Mouse (Mus musculus): ENCODE results near the gene Sox5. TPM values are rescaled to one million over a fixed set of nuclear protein-coding genes. Genes with fewer than 3 reads are reported as not detected.
A peak's percentile ranks its signal among the peaks of the same experiment; 100 is the strongest.

Gene Sox5
- polyA plus RNA-seq, 1 experiment from 2014 or later: 14.1 TPM

- Histone ChIP-seq H3K4me2 (no peak overlapping the region), H3K36me3 (no peaks in the 10 kb centered on the region), H3K4me3 (replicated peaks) (no peak overlapping the region), H3K4me1 (no peaks in the 10 kb centered on the region), H3K9ac (no peak overlapping the region), H3K27ac (no peak overlapping the region), H3K9me3 (replicated peaks) (no peaks in the 10 kb centered on the region), H3K27me3 (no peaks in the 10 kb centered on the region)
- ATAC-seq (replicated peaks; ENCODE audit: low FRiP score): no peak
- 41% methylated on average over 3 of the region's 3 CpGs for WGBS
Observed at GRCm38 (mm10) chr6:144741080-144741655, 40.6 kb downstream of the Sox5 start.

DNA sequence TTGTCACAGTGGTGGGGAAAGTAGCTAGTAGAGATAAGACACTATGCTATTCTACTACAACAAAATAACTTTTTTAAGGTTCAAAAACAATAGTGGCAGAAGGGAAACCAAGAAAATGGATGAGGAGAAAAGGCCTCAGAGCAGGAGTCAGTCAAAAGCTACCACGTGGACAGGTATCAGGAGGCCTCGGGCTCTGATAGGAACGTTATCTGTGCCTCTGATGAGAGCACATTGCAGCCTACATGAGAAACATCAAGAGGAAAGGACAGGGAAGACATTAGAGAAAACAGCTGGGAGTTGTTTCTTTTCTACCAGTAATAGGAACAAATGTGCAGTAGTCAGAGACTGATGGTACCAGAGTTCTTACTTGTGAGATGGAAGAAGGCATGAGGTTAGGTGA is 41.4 kb downstream of the Sox5 start:
- no peak overlapping the region for H3K9ac ChIP-seq
- H3K4me2 ChIP-seq: no peak overlapping the region
- H3K4me1 ChIP-seq: no peaks in the 10 kb centered on the region
- no peaks in the 10 kb centered on the region for H3K36me3 ChIP-seq
- H3K27me3 ChIP-seq: no peaks in the 10 kb centered on the region
- ATAC-seq (replicated peaks; ENCODE audit: low FRiP score): no peak
- no peaks in the 10 kb centered on the region for H3K9me3 ChIP-seq (replicated peaks)
- WGBS: 88% methylated on average over 3 of the region's 3 CpGs
- no peak overlapping the region for H3K27ac ChIP-seq
- no peak overlapping the region for H3K4me3 ChIP-seq (replicated peaks)

DNA sequence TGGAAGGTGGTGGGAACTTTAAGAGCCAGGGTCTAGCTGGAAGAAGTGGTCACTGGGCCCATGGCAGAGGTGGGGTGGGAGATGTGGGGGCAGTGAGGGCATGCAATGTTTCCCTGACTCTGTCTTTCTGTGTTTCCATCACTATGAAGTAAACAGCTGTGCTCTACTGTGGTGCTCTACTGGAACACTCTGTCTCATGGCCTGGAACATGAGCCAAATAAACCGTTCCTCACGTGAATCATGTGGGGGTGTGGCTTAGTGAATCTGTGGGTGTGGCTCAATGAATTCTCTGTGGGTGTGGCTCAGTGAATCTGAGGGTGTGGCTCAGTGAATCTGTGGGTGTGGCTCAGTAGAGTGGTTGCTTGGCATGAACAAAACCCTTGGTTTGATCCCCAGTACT is 42.0 kb downstream of the Sox5 start:
- ATAC-seq (replicated peaks; ENCODE audit: low FRiP score): no peak
- Histone ChIP-seq H3K4me1 (no peaks in the 10 kb centered on the region), H3K36me3 (no peaks in the 10 kb centered on the region), H3K9me3 (replicated peaks) (no peaks in the 10 kb centered on the region), H3K27ac (no peak overlapping the region), H3K9ac (no peak overlapping the region), H3K4me2 (no peak overlapping the region), H3K27me3 (no peaks in the 10 kb centered on the region), H3K4me3 (replicated peaks) (no peak overlapping the region)
- 90% methylated on average over 2 of the region's 2 CpGs for WGBS

DNA sequence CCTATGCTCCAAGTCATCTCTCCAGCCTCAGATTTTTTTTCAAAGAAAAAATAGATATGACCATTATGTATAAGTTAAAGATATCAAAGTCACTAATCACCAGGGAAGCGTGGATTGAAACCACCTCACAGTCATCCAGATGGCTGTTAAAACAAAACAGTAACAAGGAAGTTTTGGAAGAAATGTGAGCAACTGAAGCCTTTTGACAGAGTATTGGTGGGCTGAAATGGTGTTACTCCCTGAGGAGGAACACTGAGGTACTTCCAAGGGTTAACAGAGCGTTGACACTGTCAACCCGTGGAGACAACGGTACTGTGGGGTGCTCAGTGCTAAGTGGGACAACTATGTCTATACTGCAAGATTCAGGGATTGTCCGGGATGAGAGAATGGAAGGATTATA is 44.0 kb downstream of the Sox5 start:
- no peak overlapping the region for H3K4me2 ChIP-seq
- no peaks in the 10 kb centered on the region for H3K27me3 ChIP-seq
- no peak overlapping the region for H3K9ac ChIP-seq
- H3K36me3 ChIP-seq: no peaks in the 10 kb centered on the region
- WGBS: 85% methylated on average over 5 of the region's 5 CpGs
- H3K4me3 ChIP-seq (replicated peaks): no peak overlapping the region
- no peaks in the 10 kb centered on the region for H3K4me1 ChIP-seq
- no peak overlapping the region for H3K27ac ChIP-seq
- H3K9me3 ChIP-seq (replicated peaks): no peaks in the 10 kb centered on the region
- no peak for ATAC-seq (replicated peaks; ENCODE audit: low FRiP score)

GRCm38 (mm10) chr6:144731251-144731970 is 50.4 kb downstream of the Sox5 start:
- ATAC-seq (replicated peaks; ENCODE audit: low FRiP score): no peak
- Histone ChIP-seq H3K4me2 (no peak overlapping the region), H3K27ac (no peak overlapping the region), H3K36me3 (no peaks in the 10 kb centered on the region), H3K4me3 (replicated peaks) (no peak overlapping the region), H3K27me3 (no peaks in the 10 kb centered on the region), H3K9ac (no peak overlapping the region), H3K9me3 (replicated peaks) (no peaks in the 10 kb centered on the region), H3K4me1 (no peaks in the 10 kb centered on the region)
- 77% methylated on average over 10 of the region's 10 CpGs for WGBS

DNA sequence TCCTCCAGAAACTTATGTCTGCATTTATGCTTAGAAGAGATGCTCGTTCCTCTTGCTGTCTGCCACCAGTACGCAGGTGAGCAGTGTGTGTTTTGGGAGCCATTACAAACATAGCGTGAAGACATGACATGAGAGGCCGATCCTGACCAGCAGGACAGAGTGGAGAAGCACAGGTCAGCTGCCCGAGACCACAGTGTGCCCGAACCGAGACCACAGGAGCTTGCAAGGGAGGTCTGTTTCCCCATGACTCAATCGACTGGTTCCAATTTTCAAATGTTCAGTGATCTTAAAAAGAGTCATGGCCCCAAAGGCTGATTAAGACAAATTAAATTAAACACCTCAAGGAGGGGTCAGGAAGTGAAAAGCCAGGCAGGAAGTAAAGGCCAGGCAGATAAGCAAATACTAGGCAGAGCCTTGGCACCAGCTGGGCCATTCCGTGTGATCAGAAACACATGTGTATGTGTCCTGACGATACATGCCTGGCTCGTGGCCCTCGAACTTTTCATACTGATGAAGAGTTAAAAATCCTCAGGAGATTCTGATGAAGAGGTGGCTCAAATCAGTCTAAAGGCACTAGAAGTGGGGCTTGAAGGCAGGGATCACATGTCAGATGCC is 58.1 kb downstream of the Sox5 start:
- no peak for ATAC-seq (replicated peaks; ENCODE audit: low FRiP score)
- 68% methylated on average over 12 of the region's 12 CpGs for WGBS
- Histone ChIP-seq H3K9ac (no peak overlapping the region), H3K4me2 (no peak overlapping the region), H3K27me3 (no peaks in the 10 kb centered on the region), H3K4me1 (no peaks in the 10 kb centered on the region), H3K36me3 (no peaks in the 10 kb centered on the region), H3K4me3 (replicated peaks) (no peak overlapping the region), H3K27ac (no peak overlapping the region), H3K9me3 (replicated peaks) (no peaks in the 10 kb centered on the region)

DNA sequence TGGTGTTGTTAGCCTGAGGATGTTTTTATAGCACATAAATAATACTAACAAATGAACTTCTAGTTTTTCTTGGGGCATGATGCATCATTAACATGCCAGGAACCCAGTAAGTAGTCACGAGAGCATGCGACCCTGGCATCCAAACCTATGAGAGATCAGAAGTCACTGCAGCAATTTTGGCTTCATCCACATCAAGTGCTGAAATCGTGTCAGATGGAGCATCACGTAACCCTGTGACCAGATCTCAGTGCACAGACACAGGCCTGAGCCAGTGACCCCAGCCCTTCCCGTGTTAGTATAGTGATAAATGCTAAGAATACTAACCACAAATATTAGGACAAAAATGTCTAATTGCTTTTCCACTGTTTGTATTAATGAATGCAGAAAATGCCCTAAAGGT is 58.8 kb downstream of the Sox5 start:
- Histone ChIP-seq H3K4me1 (no peaks in the 10 kb centered on the region), H3K9me3 (replicated peaks) (no peaks in the 10 kb centered on the region), H3K4me2 (no peak overlapping the region), H3K36me3 (no peaks in the 10 kb centered on the region), H3K27me3 (no peaks in the 10 kb centered on the region), H3K4me3 (replicated peaks) (no peak overlapping the region), H3K9ac (no peak overlapping the region), H3K27ac (no peak overlapping the region)
- WGBS: 80% methylated on average over 5 of the region's 5 CpGs
- no peak for ATAC-seq (replicated peaks; ENCODE audit: low FRiP score)

- ATAC-seq (replicated peaks; ENCODE audit: low FRiP score): no peak
- no peak overlapping the region for H3K27ac ChIP-seq
- WGBS: 95% methylated on average over 13 of the region's 13 CpGs
- no peak overlapping the region for H3K4me2 ChIP-seq
- no peak overlapping the region for H3K9ac ChIP-seq
- H3K4me3 ChIP-seq (replicated peaks): no peak overlapping the region
- no peaks in the 10 kb centered on the region for H3K9me3 ChIP-seq (replicated peaks)
- no peaks in the 10 kb centered on the region for H3K4me1 ChIP-seq
- H3K27me3 ChIP-seq: no peaks in the 10 kb centered on the region
- H3K36me3 ChIP-seq: no peaks in the 10 kb centered on the region
Observed at GRCm38 (mm10) chr6:144720846-144721245, 60.9 kb downstream of the Sox5 start.

DNA sequence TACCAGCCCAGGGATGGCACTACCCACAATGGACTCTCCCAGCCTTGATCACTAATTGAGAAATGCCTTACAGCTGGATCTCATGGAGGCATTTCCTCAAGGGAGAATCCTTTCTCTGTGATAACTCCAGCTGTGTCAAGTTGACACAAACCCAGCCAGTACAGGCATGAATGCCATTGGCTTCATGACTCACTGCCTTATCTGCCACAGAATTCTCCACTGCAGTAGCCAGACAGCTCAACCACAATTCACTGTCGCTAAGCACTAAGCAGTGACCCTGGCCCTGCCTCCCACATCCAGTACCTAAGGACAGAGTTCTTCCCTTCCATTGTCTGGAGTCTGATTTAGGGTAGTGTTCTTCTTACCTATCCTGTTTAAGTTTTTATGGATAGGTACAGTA is 65.4 kb downstream of the Sox5 start:
- no peak overlapping the region for H3K9ac ChIP-seq
- H3K27me3 ChIP-seq: no peaks in the 10 kb centered on the region
- no peak overlapping the region for H3K4me2 ChIP-seq
- WGBS: 45% methylated on average over 1 of the region's 1 CpGs
- no peaks in the 10 kb centered on the region for H3K36me3 ChIP-seq
- ATAC-seq (replicated peaks; ENCODE audit: low FRiP score): no peak
- peaks cover 11% of the 10 kb centered on the region for H3K4me1 ChIP-seq
- H3K9me3 ChIP-seq (replicated peaks): no peaks in the 10 kb centered on the region
- no peak overlapping the region for H3K27ac ChIP-seq
- no peak overlapping the region for H3K4me3 ChIP-seq (replicated peaks)

DNA sequence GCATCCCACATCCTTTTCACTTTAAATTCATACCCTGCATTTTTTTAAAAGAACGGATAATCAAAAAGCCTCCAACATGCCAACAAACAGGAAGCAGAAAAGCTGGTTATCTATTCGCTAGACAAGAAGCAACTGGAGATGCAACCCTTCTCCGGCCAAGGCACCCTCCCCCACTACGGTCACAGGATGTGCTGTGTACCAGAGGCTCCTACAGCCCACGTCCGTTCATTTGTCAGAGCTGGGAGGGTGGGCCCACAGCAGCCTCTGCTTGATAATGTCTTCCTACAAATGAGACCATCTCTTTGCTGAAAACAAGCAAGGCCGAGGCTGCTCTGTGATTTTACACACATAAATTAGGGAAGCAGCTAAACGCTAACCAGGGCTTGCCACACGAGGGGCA is 69.9 kb downstream of the Sox5 start:
- no peaks in the 10 kb centered on the region for H3K27me3 ChIP-seq
- H3K4me3 ChIP-seq (replicated peaks): no peak overlapping the region
- H3K27ac ChIP-seq: peak overlapping the region; percentile 71
- H3K36me3 ChIP-seq: no peaks in the 10 kb centered on the region
- ATAC-seq (replicated peaks; ENCODE audit: low FRiP score): peak; percentile 63; the same call in 1 of the 2 replicates
- peaks cover 26% of the 10 kb centered on the region for H3K4me1 ChIP-seq
- WGBS: 36% methylated on average over 9 of the region's 9 CpGs
- H3K4me2 ChIP-seq: peak overlapping the region; percentile 25; the same call in 1 of the 2 replicates
- H3K9ac ChIP-seq: no peak overlapping the region
- H3K9me3 ChIP-seq (replicated peaks): no peaks in the 10 kb centered on the region

- peak overlapping the region; percentile 41 for H3K27ac ChIP-seq
- WGBS: 29% methylated on average over 5 of the region's 5 CpGs
- peak; percentile 38; the same call in 1 of the 2 replicates for ATAC-seq (replicated peaks; ENCODE audit: low FRiP score)
Observed at GRCm38 (mm10) chr6:144710816-144711215, 71.0 kb downstream of the Sox5 start.

GRCm38 (mm10) chr6:144709614-144710180 is 72.1 kb downstream of the Sox5 start:
- no peak overlapping the region for H3K27ac ChIP-seq
- ATAC-seq (replicated peaks; ENCODE audit: low FRiP score): no peak
- WGBS: 46% methylated on average over 9 of the region's 9 CpGs
- no peaks in the 10 kb centered on the region for H3K27me3 ChIP-seq
- H3K9me3 ChIP-seq (replicated peaks): no peaks in the 10 kb centered on the region
- no peak overlapping the region for H3K9ac ChIP-seq
- H3K4me3 ChIP-seq (replicated peaks): no peak overlapping the region
- peaks cover 26% of the 10 kb centered on the region for H3K4me1 ChIP-seq
- H3K4me2 ChIP-seq: no peak overlapping the region
- no peaks in the 10 kb centered on the region for H3K36me3 ChIP-seq

More at GRCm38 (mm10) chr6:144710816-144711215, 71.0 kb downstream of the Sox5 start:
- H3K4me2 ChIP-seq: no peak overlapping the region
- H3K4me1 ChIP-seq: peaks cover 26% of the 10 kb centered on the region
- H3K4me3 ChIP-seq (replicated peaks): no peak overlapping the region
- H3K27me3 ChIP-seq: no peaks in the 10 kb centered on the region
- no peak overlapping the region for H3K9ac ChIP-seq
- H3K9me3 ChIP-seq (replicated peaks): no peaks in the 10 kb centered on the region
- H3K36me3 ChIP-seq: no peaks in the 10 kb centered on the region

All from kidney, embryonic 15.5 days (tissue).